Mouse (Mus musculus): ENCODE results near the gene Dnajc6.

Gene Dnajc6

GRCm38 (mm10) chr4:101637472-101637871 is 141.0 kb downstream of the Dnajc6 start:
- no peak for DNase-seq (ENCODE audit: extremely low spot score, low spot score)

GRCm38 (mm10) chr4:101640631-101641030 is 144.2 kb downstream of the Dnajc6 start:
- no peak for DNase-seq (ENCODE audit: extremely low spot score, low spot score)

GRCm38 (mm10) chr4:101642708-101643107 is 146.3 kb downstream of the Dnajc6 start:
- DNase-seq (ENCODE audit: extremely low spot score, low spot score) = no peak

GRCm38 (mm10) chr4:101643216-101643615 is 146.8 kb downstream of the Dnajc6 start:
- DNase-seq (ENCODE audit: extremely low spot score, low spot score) = no peak

- DNase-seq (ENCODE audit: extremely low spot score, low spot score) = no peak
Observed at GRCm38 (mm10) chr4:101646857-101647195, 150.4 kb downstream of the Dnajc6 start.

- peak; percentile 98 for DNase-seq (ENCODE audit: extremely low spot score, low spot score)
Observed at GRCm38 (mm10) chr4:101647196-101647905, 150.9 kb downstream of the Dnajc6 start, which contains the start of gene Leprot. Gene Leprot, plus strand, starts transcription at chr4:101647718.

GRCm38 (mm10) chr4:101647976-101648642 is 151.7 kb downstream of the Dnajc6 start:
- no peak for DNase-seq (ENCODE audit: extremely low spot score, low spot score)

- no peak for DNase-seq (ENCODE audit: extremely low spot score, low spot score)
Observed at GRCm38 (mm10) chr4:101648745-101649144, 152.3 kb downstream of the Dnajc6 start.

- DNase-seq (ENCODE audit: extremely low spot score, low spot score) = no peak
Observed at GRCm38 (mm10) chr4:101650961-101651360, 154.5 kb downstream of the Dnajc6 start.

- DNase-seq (ENCODE audit: extremely low spot score, low spot score) = no peak
Observed at GRCm38 (mm10) chr4:101654256-101654655, 157.8 kb downstream of the Dnajc6 start.

- no peak for DNase-seq (ENCODE audit: extremely low spot score, low spot score)
Observed at GRCm38 (mm10) chr4:101654788-101655414, 158.5 kb downstream of the Dnajc6 start.

GRCm38 (mm10) chr4:101655415-101655790 is 159.0 kb downstream of the Dnajc6 start:
- no peak for DNase-seq (ENCODE audit: extremely low spot score, low spot score)

- no peak for DNase-seq (ENCODE audit: extremely low spot score, low spot score)
Observed at GRCm38 (mm10) chr4:101656056-101656455, 159.6 kb downstream of the Dnajc6 start.

GRCm38 (mm10) chr4:101656956-101657570 is 160.6 kb downstream of the Dnajc6 start:
- DNase-seq (ENCODE audit: extremely low spot score, low spot score) = no peak

GRCm38 (mm10) chr4:101664160-101664750 is 167.8 kb downstream of the Dnajc6 start:
- DNase-seq (ENCODE audit: extremely low spot score, low spot score) = peak; percentile 61

GRCm38 (mm10) chr4:101664766-101665165 is 168.3 kb downstream of the Dnajc6 start:
- no peak for DNase-seq (ENCODE audit: extremely low spot score, low spot score)

- no peak for DNase-seq (ENCODE audit: extremely low spot score, low spot score)
Observed at GRCm38 (mm10) chr4:101669161-101669560, 172.7 kb downstream of the Dnajc6 start.

- no peak for DNase-seq (ENCODE audit: extremely low spot score, low spot score)
Observed at GRCm38 (mm10) chr4:101669811-101670210, 173.4 kb downstream of the Dnajc6 start.

- no peak for DNase-seq (ENCODE audit: extremely low spot score, low spot score)
Observed at GRCm38 (mm10) chr4:101674790-101675189, 178.3 kb downstream of the Dnajc6 start.

GRCm38 (mm10) chr4:101675726-101676125 is 179.3 kb downstream of the Dnajc6 start:
- DNase-seq (ENCODE audit: extremely low spot score, low spot score) = no peak

- DNase-seq (ENCODE audit: extremely low spot score, low spot score) = no peak
Observed at GRCm38 (mm10) chr4:101682620-101683019, 186.2 kb downstream of the Dnajc6 start.

- DNase-seq (ENCODE audit: extremely low spot score, low spot score) = no peak
Observed at GRCm38 (mm10) chr4:101683086-101683485, 186.6 kb downstream of the Dnajc6 start.
